Mouse (Mus musculus) left cerebral cortex, adult 9 months (tissue): Measurements from ENCODE around the gene Rnf214.

Experiments
- DNase-seq, 2 experiments: peaks; one replicate each; pipeline ENCODE4 v3.0.0; 2022; ENCODE audit warnings: low spot score in 2 of 2

The Rnf214 gene

DNA sequence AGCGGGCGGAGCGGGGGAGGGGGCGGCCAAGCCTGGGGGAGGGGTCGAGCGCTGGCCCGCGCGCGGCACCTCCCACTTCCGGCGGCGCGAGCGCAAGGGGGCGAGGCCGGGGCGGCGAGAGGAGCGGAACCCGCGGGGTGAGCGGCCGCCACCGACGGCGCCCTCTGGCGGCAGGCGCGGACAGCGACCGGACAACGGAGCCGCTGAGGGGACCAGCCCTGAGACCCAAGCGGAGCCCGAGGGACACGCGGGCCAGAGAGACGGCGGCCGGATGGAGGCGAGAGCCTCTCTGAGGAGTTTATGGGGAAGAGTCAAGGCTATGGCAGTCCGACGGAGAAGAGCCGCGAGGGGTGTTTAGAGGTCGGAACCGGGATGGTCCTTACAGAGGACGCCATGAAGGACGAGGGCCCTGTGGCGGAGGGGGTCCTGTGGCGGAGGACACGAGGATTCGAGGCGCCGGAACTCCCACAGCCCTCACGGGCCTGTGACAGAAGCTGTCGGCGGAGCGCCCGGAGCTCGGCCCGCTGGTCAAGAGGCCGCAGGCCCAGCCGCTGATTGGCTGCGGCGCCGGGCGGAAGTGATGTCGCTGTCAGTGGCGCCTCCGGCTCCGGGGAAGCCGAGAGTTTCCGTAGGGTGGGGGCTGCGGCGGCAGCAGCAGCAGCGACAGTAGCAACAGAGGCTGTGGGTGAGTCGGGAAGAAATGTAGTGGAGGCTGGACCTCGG is at the start of gene Rnf214, which contains the start of gene Pcsk7:
Rnf214 (minus strand) TSS at position 557 of the 723 bp plus-strand sequence.
Pcsk7 (plus strand) TSS at position 143 of the 723 bp plus-strand sequence.
- peak; percentile 50 to 86 for DNase-seq

DNA sequence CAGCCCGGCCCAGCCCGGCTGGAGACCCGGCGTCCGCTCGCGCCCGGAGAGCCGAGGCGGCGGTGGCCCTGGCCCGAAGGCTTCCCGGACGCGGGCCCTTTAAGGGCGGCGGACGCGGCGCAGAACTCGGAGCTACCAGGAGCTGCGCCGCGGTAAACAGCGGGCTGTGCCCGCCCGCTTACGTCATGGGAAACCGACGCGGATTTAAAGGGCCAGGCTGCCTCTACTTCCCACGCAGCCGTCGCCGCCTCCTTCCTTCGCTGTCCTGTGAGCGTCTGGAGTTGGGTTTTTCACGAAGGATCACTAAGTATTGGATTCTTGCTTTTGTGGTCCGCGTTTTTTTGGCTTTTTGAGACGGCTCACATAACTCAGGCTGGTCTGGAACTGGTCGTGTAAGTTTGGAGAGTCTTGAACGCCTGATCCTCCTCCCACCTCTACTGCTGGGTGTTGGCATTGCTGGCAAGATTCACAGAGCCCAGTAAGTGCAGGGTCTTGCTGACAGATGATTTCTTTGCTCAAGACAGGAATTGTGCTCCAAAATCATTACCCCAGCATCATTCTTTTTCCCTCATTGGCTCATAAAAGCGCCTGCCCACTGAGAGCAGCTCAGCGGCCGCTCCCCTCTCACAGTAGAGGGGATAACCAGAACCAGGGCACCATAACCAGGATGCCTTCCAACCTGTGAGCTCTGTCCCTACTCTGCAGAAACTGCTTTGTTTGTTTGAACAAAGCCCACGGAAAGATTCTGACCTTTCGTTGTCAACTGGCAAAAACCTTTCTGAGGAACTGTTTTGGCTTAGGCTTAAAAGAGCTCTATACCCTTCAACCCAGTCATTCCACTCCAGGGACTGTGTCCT is 48.6 kb upstream of the Rnf214 start, which contains the start of gene Sidt2:
Sidt2 (minus strand) TSS at position 152 of the 857 bp plus-strand sequence.
- DNase-seq: peak; percentile 73 to 89

DNA sequence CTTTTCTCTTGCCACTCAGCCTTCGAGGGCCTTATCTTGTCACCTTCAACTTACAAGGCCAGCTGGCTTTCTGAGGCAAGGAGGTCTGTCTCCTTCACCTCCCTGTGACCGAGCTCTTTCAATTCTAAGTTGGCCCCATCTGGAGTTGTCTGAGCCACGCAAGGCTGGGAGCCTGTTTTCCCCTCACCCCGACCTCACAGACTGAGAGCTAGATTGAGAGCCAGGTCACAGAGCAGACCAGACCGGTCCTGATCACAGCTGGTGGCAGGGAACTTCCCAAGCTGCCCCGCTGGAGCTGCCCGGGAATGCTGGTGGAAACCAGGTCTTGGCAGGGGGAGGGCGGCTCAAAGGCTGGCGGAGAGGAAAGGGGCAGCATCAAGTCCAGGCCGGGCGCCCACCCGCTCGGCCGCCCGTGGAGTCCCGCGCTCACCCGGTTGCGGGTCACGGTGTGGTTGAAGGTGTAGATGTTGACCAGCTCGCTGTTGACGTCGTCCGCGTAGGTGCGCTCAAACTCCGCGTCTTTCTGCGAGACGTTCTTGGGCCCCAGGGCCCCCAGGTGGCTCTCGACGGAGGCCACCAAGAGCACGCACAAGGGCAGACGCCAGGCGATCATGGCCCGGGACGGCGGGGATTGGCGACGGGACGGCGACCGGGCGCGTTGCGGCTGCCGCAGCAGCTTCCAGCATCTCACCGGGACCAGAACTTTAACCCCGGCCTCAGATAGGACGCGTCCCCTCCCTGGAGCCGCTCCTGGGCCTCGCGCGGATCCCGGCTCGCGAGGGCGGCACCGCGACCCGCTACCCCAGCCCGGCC is 47.8 kb upstream of the Rnf214 start:
- peak in 1 of 2 experiments; percentile 44 for DNase-seq

DNA sequence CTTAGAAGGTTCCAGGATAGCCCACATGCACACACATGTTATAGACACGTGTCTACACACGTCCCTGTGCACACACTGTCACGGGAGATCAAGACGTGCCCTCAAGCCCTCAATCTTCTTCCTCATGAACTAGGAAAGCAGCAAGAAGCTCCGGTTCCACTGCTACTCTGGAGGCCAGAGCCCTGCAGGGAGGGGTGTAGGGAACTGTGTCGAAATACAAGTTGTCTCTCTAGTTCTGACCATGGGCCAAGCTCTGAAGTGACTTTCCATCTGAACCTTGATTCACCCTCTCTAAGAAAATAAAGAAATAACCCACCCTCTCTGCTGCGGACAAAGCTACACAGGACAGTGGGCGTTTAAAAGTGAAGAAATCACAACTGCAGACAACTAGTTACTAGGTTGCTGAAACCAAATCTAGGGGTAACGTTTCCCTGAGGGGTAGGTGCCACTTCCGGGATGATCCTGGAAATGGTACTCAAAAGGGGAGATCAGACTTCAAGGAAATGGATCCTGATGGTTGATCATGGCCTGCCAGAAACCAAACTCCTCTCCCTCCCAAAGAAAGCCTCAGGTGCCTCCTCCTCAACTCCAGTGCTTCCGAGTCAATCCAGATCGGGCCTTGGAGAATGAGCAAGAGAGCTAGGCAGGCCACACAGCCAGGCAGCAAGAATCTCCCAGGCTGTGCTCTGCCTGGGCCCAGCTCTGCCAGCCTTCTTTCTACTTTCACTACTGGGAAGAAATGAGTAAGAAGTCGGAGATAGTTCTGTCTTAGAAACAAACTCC is 47.0 kb upstream of the Rnf214 start:
- no peak for DNase-seq

DNA sequence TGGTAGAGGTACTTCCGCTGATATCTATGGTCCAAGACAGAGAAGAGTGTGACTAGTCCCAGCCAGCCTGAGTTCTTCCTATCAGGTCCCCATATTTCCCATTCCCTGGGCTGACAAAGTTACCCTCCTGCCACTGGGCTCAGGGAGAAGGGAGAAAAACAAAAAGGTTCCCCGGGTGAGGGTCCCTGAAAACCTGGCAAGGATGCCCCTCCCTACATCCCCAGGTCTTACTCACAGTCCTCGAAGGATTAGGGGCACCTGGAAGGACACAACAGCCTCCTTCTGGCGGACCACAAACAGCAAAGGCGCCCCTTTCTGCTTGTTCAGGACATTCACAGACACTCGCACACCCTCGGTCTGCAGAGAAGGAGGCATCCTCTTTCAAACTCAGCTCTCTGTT is 46.2 kb upstream of the Rnf214 start:
- DNase-seq: no peak

DNA sequence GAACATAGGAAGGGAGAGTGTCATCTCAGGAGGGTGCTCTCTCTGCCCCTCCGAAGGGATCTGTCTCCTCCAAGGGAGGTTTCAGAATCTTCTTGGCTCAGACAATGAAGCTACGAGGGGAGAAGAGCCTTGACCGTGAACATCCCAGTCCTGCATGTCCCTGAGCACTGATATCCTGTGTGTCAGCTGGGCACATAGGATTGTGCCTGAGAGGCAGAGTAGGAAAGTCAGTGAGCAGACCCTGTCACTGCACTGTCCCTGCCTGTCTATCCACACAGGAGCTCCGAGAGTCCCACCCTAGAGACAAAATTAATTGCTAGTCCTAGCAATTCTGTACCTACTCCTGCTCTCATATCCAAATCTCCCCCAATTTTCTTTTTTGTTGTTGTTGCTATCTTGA is 45.3 kb upstream of the Rnf214 start:
- DNase-seq: no peak

DNA sequence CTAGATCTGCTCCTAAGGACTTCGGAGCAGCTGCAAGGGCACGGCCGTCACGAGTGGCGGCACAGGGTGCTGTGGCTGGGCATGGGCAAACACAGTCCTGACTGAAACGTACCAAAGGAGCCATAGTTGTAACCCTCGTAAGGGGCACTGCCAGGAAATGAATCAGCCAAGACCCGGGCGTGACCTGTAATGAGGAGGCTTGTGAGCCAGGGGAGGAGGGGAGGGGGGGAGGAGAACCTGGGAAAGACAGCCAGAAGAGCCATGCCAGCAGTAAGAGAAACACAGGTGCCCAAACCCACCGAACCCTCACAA is 40.1 kb upstream of the Rnf214 start:
- no peak for DNase-seq

DNA sequence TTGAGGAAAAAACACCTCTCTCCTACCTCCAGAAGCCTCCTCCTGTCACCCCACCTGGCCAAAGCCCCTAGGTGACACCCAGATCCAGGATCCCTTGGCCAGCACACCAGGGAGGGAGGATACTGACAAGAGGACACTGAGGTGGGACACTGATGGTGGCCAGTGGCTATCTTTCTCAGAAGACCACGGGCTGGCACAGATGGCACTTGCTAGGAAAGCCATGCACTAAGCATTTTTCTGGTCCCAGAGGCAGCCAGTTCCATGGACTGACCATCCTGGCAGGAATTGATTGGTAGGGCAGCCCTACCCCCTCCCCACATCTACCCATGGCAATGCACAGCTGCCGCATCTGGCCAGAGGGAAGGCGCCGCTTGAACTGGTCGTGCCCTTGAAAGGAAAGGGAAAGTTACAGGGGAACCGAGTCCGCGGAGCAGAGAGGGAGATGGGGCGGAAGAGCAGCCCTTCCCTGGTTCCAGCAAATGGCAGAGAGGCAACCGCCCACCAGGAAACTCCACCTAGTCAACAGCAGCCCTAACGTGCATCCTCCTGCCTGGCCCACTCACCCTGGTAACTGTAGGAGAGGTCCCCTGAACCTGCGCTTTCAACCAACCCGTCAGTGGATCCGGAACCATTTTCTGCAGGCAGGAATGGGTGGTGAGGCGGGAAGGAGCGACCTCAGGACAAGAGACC is 39.6 kb upstream of the Rnf214 start:
- no peak for DNase-seq

DNA sequence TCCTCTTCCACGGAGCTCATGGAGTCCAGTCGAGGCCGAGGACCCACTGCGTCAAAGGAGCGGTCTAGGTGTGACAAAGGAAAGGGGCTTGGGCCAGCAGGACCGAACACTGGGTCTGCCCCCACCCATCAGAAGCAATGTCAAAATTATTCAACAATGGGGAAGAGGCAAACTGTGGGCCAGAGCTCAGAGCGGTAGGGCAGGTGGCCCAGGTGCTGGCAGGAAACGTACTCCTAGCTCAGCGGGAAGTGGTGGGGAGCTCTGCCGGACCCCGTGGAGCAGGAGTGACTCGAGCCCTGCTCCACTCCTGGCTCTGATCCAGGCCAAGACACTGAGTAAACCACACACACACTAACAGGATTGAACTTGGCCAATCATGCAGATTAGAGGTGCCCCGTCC is 39.0 kb upstream of the Rnf214 start:
- DNase-seq: no peak

DNA sequence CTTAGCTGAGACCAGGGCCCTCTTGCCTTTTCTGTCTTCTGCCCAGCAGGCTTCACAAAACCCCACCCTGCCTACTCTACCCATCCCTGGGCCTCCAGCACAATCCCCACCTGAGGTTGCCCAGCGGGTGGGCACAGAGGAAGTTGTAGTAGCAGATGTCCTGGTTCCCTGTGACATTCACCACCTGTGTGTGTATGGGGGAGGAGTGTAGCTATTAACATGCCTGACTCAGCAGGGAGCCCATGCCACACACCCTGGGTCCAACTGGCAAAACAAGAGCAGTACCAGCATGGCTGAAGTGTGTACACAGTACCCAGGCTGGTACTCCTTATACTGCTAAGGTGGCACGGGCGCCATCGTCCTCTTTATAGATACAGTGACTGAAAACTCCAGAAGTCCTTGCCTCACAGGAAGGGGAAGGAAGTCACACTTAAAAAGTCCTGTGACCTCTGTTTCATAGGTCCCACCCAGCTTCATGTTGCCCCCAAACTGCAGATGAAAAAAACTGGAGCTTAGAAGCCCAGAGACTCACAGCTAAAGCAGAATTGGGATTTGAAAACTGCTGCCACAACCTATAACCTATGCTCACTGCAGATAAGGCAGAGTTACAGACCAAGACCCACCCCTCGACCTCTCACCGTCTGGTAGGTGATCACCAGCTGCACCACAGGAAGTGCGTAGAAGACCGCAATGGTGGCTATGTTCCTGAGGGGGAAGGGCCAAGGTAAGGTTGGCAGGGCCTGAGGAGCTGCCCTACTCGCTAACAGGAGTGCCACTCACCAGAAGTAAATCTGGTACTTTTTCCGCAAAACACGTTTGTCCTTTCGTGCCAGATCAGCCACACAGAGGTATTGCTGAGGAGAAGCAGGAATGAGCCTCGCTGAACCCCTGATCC is 38.0 kb upstream of the Rnf214 start:
- no peak for DNase-seq

DNA sequence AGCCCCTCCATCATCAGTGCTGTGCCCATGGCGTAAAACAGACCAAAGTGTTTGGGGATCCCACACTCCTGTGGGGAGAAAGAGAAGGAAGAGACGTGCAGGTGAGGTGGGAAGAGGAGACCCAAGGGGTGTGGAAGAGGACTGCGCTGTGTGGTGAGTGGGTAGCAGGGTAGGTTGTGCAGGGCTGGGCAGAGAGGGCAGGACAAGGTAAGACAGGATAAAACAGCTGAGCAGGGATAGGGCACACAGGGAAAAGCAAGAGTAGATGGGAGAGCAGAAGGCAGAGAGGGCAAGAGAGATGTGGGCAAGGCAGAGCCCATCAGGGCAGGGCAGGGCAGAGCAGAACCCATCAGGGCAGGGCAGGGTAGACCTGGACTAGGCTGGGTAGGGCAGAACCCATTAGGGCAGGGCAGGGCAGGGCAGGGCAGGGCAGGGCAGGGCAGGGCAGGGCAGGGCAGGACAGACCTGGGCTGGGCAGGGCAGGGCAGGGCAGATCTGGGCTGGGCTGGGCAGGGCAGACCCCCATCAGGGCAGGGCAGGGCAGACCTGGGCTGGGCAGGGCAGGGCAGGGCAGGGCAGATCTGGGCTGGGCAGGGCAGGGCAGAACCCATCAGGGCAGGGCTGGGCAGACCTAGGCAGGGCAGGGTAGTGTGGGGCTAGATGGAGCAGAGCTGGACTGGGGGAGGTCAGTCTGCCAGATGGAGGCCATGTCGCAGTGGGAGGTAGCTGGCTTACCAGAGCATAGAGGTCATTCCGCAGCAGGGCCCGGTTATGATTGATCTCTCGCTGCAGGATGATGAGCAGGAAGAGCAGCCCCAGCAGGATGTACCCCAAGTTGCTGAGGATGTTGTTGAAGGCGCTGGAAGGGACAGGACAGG is 37.2 kb upstream of the Rnf214 start:
- DNase-seq: no peak

DNA sequence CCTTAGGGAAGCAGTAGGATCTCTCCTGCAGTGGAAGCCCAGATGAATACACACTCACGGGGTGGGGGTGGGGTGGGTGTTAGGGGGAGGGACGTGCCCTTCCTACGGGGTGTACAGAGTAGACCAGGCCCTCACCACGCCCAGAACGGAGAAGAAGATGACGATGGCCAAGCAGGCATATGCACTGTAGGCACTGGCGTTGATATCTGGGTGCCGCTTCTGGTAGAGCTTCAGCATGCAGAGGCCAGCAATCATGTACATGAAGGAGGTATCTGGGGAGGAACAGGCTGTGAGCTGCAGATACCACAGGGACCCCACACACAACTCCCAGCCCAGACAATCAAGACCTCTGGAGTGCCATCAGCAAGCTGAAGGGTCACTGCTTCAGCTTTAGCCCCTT is 36.2 kb upstream of the Rnf214 start:
- DNase-seq: no peak

DNA sequence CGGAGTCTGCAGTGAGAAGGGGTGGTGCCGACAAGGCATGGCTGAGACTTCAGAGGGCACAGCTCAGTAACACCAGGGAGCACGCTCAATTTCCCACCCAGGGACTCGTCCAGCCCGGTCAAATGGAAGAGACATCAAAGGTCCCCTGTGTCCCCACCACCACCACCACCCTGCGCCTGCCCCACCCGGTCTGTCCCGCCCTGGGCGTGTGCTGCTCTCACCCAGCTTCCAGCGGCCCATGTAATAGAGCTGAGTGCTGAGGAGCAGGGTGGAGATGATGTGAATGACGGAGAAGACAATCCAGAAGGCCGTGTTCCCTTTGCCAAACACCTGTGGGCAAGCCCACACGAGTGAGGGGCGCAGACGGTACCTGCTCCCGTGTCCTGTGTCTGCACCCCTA is 35.8 kb upstream of the Rnf214 start:
- no peak for DNase-seq

DNA sequence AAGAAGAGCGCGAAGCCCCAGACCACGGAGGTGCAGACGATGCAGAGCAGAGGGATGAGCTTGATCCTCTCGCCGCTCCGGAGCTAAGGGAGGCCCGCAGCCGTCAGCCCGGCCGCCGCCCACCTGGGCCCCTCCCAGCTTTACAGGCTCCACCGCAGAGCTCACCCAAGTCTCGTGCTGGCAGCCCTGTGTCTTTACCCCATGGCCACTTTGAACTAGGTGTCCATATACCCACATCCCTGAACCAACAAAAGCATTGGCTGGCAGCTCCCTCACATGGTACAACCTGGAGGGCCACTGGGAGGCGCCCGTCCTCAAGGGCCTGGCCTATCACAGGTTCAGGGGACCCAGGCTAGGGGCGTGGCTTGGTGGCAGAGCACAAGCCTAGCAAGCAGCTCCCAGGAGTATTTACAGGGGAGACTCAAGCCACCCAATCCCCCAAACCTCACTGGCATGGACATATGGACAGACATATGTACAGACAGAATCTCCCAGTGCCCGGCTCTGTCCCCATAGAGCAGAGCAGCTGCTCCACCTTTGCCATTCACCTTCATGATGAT is 34.7 kb upstream of the Rnf214 start:
- no peak for DNase-seq

DNA sequence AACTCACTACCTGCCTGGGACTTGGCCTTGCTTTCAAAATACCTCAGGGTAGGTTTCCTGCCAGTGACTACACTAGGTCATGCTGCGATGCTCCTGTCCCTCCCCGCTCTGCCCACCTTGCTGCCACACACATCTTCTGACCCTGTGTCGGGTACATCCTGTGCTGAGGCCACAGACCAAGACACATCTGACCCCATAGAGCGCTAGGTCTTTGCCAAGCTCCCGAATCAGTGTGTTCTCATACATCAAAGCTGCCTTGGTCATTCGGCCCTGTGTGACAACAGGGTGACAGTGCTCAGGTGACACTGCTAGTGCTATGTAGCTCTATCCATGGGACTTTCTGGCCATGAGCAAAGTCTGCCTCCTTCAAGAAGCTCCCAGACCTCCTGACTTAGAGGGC is 33.1 kb upstream of the Rnf214 start:
- no peak for DNase-seq

DNA sequence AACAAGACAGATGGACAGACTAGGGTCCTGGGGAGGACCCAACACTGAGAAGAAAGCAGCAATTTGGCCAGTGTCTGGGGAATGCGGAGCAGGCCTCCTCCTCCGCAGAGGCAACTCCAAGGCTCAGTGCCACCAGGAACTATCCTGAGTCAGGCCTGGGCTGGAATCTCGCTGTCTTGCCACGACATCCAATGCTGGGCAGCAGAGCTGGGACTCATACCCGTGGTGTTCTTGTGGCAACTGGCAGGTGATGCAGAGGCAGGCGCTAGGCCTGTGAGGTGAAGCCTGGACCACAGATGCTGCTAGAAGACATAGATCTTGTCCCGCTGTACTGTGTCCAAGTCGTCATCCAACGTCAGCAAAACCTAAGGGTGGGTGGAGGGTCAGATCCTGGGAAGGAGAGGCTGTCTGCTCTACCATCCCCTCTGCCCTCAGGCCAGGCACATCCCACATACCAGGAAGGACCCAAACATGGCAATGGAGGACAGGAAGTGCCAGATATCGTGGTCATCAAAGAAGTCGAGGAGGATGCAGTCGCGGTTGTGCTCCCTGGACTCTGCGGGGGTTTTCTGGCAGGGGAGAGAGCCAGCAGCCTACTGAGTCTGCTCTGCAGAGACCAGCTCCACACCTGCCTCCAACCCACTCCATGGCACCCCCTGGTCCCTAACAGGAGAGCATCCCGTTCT is 32.4 kb upstream of the Rnf214 start:
- no peak for DNase-seq

DNA sequence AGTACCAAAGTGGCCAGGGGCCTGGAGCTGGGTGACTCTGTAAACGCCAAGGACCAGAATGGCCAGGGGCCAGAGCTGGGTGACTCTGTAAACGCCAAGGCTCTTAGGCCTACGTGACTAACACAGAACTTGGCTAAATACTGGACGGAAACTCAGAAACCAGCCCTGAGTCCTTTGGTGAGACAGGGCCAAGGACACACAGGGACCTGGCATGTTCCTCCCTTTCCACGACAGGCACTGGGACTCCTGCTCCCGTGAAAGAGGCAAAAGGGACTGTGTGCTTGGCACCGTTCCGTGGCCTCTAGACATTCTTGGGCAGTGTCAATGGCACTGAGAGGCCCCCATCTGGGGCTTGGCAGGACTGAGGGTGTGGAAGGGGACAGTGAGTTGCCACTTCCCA is 31.4 kb upstream of the Rnf214 start:
- DNase-seq: no peak

DNA sequence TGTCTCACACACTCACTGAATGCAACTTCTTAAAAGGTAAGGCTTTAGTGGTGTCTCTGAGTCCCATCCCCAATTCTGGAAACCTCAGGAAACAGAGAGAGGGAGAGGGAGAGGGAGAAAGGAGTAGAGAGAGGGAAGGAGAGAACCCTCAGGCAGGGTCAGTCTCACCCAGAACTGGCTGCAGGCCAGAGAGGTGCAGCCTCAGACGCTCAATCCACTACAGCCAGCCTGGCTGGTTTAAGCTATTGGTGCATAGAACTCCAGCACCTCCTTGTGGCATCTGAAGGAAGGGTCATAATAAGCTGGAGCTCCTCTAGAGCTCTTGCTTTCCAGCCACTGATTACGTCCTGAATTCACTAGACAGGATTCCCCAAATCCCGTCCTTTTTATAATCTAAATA is 30.2 kb upstream of the Rnf214 start:
- DNase-seq: peak in 1 of 2 experiments; percentile 55
